Mouse (Mus musculus) forebrain, postnatal 0 days (tissue): ENCODE measurements at regions not wholly inside any gene's neighbourhood (a gene's known extent, or its start where the extent isn't known, plus 50 kb on each side); places are given as distances from the start of the nearest gene placed in this dataset.

Experiments
- ATAC-seq: fragments of 200-750 bp; cut with Nextera tagmentation; 2 replicates; pipeline ENCODE4 v1.8.0; 2017; ENCODE audit warnings: mild to moderate bottlenecking, moderate library complexity
- DNase-seq: peaks from one replicate; pipeline ENCODE4 v3.0.0-alpha.2; 2015
- H3K27ac ChIP-seq: fragments of 300-500 bp; sonication (generic); 2 replicates; pipeline ENCODE4 v1.5.1; 2014; ENCODE audit warnings: low read depth, mild to moderate bottlenecking, antibody characterized with exemption, low read length, moderate library complexity, mixed read lengths
- H3K27me3 ChIP-seq: fragments of 300-500 bp; sonication (generic); 2 replicates; pipeline ENCODE4 v1.6.1; 2014; ENCODE audit warnings: mild to moderate bottlenecking, low read length, mixed read lengths; ENCODE audit not compliant: insufficient read depth
- H3K36me3 ChIP-seq: fragments of 300-500 bp; sonication (generic); 2 replicates; pipeline ENCODE4 v1.6.1; 2014; ENCODE audit warnings: mild to moderate bottlenecking, moderate library complexity; ENCODE audit not compliant: insufficient read depth
- H3K4me1 ChIP-seq: fragments of 300-500 bp; sonication (generic); 2 replicates; pipeline ENCODE4 v1.6.1; 2014; ENCODE audit warnings: antibody characterized with exemption; ENCODE audit not compliant: insufficient read depth
- H3K4me2 ChIP-seq: fragments of 300-500 bp; sonication (generic); 2 replicates; pipeline ENCODE4 v1.6.1; 2014; ENCODE audit warnings: low read depth, mild to moderate bottlenecking, moderate library complexity
- H3K4me3 ChIP-seq: fragments of 300-500 bp; sonication (generic); 2 replicates; pipeline ENCODE4 v1.5.1; 2014; ENCODE audit warnings: low read depth, low read length, mixed read lengths
- H3K9ac ChIP-seq: fragments of 300-500 bp; sonication (generic); 2 replicates; pipeline ENCODE4 v1.6.1; 2014; ENCODE audit warnings: mild to moderate bottlenecking
- H3K9me3 ChIP-seq: fragments of 300-500 bp; sonication (generic); 2 replicates; pipeline ENCODE4 v1.6.1; 2016; ENCODE audit warnings: low read length
- CTCF ChIP-seq: sonication (generic); IDR thresholded peaks from 2 replicates; pipeline ENCODE4 v1.5.1; 2016; ENCODE audit warnings: antibody characterized with exemption, control low read depth, low read depth
- WGBS: fragments of 180-500 bp; shearing (Covaris S2); extraction: QIAGEN DNeasy Blood & Tissue Kit; methylation state at CpG from one replicate; pipeline ENCODE4 v1.1.7; 2014; 5-methylcytosine and 5-hydroxymethylcytosine counted together

GRCm38 (mm10) chr11:22602610-22603009 lies 90.7 kb downstream of the Tmem17 start:
- H3K9ac ChIP-seq, result no peak overlapping the region
- DNase-seq, result no peak
- 83% methylated on average over 3 of the region's 3 CpGs for WGBS

DNA sequence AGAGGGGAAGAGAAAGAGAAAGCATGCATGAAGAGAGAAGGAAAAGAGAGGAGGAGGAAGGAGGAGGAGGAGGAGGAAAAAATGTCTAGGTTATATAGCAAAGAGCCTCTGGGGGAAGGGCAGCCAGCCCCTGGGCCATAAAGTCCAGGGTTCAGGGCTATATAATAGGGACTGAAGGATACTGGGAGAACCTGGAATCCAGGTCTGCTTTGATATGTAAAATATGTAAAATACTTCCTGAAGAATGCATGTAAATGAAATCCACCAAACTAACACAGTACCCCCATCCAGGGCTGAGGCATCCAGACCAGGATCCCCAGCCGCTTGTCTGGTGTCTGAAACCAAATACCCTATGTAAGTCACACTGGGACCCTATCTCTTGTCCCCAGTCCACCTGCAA lies 91.5 kb downstream of the Tmem17 start:
- no peak overlapping the region for H3K9ac ChIP-seq
- no peaks in the 10 kb centered on the region for H3K36me3 ChIP-seq
- H3K4me2 ChIP-seq, result no peak overlapping the region
- no peak for ATAC-seq
- H3K4me1 ChIP-seq, result no peaks in the 10 kb centered on the region
- no peak overlapping the region for H3K4me3 ChIP-seq
- H3K27me3 ChIP-seq, result no peaks in the 10 kb centered on the region
- H3K9me3 ChIP-seq, result no peaks in the 10 kb centered on the region
- no peak overlapping the region for H3K27ac ChIP-seq
- no peak for DNase-seq
- WGBS, result 92% methylated on average over 1 of the region's 1 CpGs
- no peak for TF ChIP-seq CTCF

More at GRCm38 (mm10) chr11:22602610-22603009, 90.7 kb downstream of the Tmem17 start:
- Histone ChIP-seq H3K27ac (no peak overlapping the region), H3K9me3 (no peaks in the 10 kb centered on the region), H3K4me3 (no peak overlapping the region), H3K27me3 (no peaks in the 10 kb centered on the region), H3K4me2 (no peak overlapping the region), H3K4me1 (no peaks in the 10 kb centered on the region), H3K36me3 (no peaks in the 10 kb centered on the region)
- no peak for TF ChIP-seq CTCF
- no peak for ATAC-seq

DNA sequence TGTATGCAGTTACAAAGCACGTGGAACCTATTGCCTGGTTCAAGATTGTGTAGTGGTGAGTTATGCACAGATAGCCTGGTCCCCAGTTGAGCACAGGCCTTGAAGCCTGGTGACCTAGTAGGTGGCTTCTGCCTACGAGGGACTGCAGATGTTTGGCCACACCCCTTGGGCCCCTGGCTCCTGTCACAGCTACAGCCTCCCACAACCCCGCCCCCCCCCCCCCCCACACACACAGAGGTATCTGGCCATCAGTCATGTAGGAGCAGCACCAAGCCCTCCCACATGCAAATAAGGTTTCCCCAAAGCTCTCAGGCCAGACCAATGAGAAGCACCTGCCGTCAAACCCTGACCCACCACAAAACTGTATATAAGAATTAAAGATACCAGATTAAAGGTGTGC lies 94.5 kb downstream of the Tmem17 start:
- Histone ChIP-seq H3K4me1 (no peaks in the 10 kb centered on the region), H3K4me2 (no peak overlapping the region), H3K27ac (no peak overlapping the region), H3K27me3 (no peaks in the 10 kb centered on the region), H3K9me3 (no peaks in the 10 kb centered on the region), H3K4me3 (no peak overlapping the region), H3K36me3 (no peaks in the 10 kb centered on the region), H3K9ac (no peak overlapping the region)
- ATAC-seq, result no peak
- TF ChIP-seq CTCF, result no peak
- DNase-seq, result no peak
- WGBS, result 67% methylated on average over 4 of the region's 4 CpGs

- Histone ChIP-seq H3K9ac (no peak overlapping the region), H3K4me2 (no peak overlapping the region), H3K27ac (no peak overlapping the region), H3K36me3 (no peaks in the 10 kb centered on the region), H3K27me3 (no peaks in the 10 kb centered on the region), H3K9me3 (no peaks in the 10 kb centered on the region), H3K4me1 (no peaks in the 10 kb centered on the region), H3K4me3 (no peak overlapping the region)
- no peak for DNase-seq
- TF ChIP-seq CTCF, result no peak
- no peak for ATAC-seq
- WGBS, result 75% methylated on average over 5 of the region's 5 CpGs
Measured at GRCm38 (mm10) chr11:22607645-22608044, 95.8 kb downstream of the Tmem17 start.

DNA sequence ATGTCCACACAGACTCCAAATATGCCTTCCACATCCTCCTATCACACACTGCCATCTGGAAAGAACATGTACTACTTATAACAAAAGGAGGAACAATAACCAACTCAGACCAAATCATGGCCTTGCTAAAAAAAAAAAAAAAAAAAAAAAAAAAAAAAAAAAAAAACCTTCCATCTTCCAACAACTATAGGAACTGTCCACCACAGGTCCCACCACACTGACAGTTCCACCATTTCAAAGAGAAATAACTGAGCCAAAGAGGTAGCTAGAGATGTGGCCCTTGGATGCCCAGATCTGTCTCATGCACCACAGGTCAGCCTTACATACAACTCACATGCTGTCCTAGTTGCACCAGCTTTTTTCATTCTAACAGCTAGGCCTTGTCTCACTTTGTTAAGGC lies 97.1 kb downstream of the Tmem17 start:
- Histone ChIP-seq H3K36me3 (no peaks in the 10 kb centered on the region), H3K27ac (no peak overlapping the region), H3K27me3 (no peaks in the 10 kb centered on the region), H3K4me1 (no peaks in the 10 kb centered on the region), H3K4me2 (no peak overlapping the region), H3K9me3 (no peaks in the 10 kb centered on the region), H3K4me3 (no peak overlapping the region), H3K9ac (no peak overlapping the region)
- ATAC-seq, result no peak
- no peak for TF ChIP-seq CTCF
- DNase-seq, result no peak

DNA sequence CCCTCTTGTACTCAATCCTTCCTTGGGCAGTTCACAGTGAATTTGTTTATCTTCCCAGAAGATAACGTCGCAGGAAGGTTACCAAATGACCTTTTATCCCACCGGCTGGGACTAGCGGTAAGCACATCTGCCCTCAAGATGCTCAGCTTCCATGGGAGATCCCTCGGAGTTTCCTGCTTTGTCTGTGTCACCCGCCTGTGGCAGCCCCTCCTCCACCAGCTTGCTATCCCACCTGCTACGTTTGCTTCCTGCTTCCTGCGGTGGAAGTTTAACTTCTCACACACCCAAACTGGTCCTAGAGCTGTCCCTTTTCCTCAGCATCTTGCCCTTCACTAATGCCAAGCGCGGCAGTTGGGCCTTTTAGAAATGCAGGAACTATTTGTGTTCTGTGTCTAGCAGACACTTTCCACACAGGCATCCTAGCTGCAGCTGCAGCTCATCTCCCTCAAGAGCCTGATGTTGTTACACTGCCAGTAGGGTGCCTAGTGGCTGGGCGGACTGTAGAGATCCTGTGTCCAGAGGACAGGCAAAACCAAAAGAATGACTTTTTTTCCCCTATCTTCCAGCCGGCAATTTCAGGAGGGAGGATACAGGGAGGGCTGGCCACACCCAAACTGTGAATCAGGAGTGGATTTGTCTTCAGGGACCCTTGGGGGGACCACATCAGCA lies 98.7 kb downstream of the Tmem17 start:
- TF ChIP-seq CTCF, result peak; percentile 29
- DNase-seq (no peak), ATAC-seq (peak; percentile 74)
- Histone ChIP-seq H3K4me3 (no peak overlapping the region), H3K27ac (no peak overlapping the region), H3K9me3 (no peaks in the 10 kb centered on the region), H3K9ac (peak overlapping the region; percentile 14; the same call in 1 of the 2 replicates), H3K36me3 (no peaks in the 10 kb centered on the region), H3K4me2 (peak overlapping the region; percentile 17; the same call in 1 of the 2 replicates), H3K27me3 (no peaks in the 10 kb centered on the region), H3K4me1 (no peaks in the 10 kb centered on the region)
- 14% methylated on average over 12 of the region's 12 CpGs for WGBS

DNA sequence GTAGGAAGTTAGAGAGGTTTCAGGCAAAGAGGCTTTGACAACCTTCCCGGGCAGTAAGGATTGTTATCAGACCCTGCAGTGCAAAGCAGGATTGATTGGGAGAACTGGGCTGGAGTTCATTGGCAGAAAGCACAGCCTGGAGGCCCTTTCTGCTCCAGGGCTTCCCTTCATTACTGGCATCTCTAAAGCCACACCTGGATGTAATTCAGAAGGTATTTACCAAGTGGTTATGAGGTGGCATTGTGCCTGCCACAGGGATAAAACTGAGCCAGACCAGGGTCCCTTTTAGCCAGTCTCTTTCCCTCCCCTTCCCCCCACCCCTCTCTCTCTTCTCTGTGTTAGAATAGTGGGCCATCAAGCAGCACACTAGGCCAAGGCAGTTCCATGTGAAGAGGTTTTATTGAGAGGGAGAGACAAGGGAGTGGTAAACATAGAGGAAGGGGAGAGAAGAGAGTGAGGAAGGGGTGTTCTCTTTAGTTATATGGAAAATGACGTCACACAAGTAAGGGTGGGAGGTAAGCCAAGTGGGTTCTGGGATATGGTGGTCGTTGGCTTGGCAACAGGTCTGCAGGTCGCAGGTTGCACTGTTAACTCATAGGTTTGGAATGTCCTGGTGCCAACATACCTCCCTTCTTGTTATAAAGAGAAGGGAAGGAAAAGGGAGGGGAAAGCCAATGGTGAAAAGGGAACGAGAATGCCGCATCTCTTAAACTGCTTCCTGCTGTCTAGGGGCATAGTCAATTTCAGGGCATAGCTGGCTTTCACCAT lies 99.4 kb downstream of the Tmem17 start:
- H3K27me3 ChIP-seq, result no peaks in the 10 kb centered on the region
- ATAC-seq (peak; percentile 36; the same call in 1 of the 2 replicates), DNase-seq (no peak)
- no peak overlapping the region for H3K9ac ChIP-seq
- 46% methylated on average over 6 of the region's 6 CpGs for WGBS
- no peak overlapping the region for H3K27ac ChIP-seq
- no peaks in the 10 kb centered on the region for H3K36me3 ChIP-seq
- no peaks in the 10 kb centered on the region for H3K4me1 ChIP-seq
- H3K4me2 ChIP-seq, result no peak overlapping the region
- no peak for TF ChIP-seq CTCF
- H3K4me3 ChIP-seq, result no peak overlapping the region
- H3K9me3 ChIP-seq, result no peaks in the 10 kb centered on the region
